Mouse (Mus musculus) adrenal gland (tissue): ENCODE results near the gene Fry.
"Not testable (repeated sequence)": the region's sequence is repeated elsewhere in the genome, so short reads cannot be mapped to it uniquely, and the experiment has no call there.

Experiments used
- intact Hi-C: fragments of 180-260 bp; cut with DNase I; formaldehyde crosslinking; loops from one replicate; pipeline ENCODE4 v1.15.1; 2025

Fry gene

DNA sequence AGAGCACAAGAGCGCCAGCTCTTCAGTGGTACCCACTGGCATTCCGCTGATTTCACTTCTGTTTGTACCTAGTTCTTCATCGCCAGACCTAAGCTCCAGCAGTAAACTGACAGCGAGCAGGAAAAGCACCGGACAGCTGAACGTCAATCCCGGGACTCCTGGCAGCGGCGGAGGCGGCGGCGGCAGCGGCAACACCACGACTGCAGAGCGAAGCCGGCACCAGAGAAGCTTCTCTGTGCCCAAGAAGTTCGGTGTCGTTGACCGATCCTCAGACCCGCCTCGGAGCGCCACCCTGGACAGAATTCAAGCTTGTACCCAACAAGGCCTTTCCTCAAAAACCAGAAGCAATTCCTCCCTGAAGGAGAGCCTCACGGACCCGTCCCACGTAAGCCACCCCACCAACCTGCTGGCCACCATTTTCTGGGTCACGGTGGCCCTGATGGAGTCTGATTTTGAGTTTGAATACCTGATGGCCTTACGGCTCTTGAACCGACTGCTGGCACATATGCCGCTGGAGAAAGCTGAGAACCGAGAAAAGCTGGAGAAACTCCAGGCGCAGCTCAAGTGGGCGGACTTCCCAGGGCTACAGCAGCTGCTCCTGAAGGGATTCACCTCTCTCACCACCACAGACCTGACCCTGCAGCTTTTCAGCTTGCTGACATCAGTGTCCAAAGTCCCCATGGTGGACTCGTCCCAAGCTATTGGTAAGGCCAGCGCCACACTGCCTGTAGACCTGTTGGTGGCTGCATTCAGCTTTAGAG is 318.4 kb downstream of the Fry start:
- intact Hi-C loops: no loop called here

DNA sequence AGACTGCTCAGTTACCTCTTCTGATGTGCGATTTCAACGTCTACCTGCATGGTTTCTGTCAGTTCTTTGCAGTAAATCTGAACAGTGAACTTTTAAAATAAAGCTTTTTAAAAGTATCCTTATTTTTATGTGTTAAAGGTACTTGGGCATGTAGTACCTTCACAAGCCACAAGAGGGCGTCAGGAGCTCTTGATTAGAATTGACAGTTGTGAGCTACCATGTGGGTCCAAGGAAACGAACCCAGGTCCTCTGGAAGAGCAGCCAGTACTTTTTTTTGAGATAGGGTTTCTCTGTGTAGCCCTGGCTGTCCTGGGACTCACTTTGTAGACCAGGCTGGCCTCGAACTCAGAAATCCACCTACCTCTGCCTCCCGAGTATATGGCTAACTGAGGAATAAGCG is 323.2 kb downstream of the Fry start:
- intact Hi-C loops: loop anchor here (2.0 kb wide), 1 partner anchor 43 kb away; no protein-coding TSS in a partner anchor

DNA sequence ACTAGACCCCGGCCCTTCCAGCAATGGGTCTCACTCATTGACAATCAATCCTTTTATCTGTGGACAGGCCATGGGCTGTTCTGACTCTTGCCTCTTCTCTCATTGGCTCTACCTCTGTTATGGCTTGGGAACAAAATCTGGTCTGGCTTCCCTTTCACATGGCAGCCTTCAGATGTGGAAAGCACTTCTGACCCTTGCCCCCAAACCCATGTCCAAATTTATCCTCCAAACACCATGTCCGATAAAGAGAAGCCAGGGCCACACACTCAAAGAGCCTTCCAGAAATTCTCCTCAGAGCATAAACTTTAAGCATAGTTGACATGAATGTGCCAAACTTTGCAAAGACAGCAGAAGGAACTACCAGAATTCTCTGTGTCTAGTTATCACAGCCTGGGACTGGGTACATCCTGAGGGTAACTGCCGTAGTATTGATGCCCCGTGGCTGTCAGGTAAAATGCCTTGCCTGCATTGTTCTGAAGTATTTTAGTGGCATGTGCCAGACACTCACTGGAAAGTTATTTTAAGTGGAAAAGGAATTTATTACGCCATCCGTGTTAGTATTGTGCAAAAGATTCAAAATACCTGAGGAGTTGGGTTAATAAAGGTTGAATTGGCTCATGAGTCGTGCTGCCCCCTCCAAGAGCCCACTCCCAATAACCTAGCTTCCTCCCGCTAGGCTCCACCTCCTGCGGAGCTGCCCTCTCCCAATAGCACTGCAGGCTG is 333.0 kb downstream of the Fry start:
- intact Hi-C loops: no loop called here

DNA sequence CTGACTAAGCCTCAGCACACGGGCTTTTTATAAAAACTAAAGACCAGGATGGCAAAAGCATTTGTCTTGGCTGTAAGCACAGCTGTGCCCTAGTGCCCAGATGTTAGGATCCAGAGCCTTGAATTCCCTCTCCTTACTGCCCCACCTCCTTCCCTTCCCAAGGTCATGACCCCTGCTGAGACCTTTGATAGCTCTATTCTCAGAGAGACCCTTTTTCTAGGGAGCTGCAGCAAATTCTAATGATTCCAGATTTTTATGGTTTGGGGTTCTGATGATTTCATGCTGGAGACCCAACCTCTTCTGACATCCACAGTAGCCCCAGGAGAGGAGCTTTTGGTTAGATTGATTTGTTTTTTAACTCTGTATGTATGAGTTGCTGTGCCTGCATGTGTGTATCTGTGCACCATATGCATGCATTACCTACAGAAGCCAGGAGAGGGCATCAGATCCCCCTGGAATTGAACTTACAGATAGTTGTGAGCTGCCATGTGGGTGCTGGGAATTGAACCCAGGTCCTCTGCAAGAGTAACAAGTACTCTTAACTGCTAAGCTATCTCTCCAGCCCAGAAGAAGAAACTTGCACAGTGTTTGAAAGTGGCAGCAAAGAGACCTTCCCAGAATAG is 333.7 kb downstream of the Fry start:
- intact Hi-C loops: no loop called here

DNA sequence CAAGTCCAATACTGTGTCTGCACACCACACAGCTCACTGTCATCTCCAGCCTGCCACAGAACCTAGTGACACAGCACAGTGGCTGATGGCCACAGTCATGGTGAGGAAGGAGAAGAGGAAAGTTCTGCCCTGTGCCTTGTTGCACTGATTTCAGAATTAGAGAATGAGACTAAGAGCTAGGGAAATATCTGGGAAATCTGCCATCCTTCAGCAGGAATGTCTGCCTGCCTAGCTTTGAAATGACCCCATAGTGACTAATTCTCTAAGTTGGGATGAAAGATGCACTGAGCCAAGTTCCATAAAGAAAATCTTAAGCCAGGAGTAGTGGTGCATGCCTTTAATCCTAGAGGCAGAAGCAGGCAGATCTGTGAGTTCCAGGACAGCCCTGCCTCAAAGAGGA is 334.2 kb downstream of the Fry start:
- intact Hi-C loops: no loop called here

DNA sequence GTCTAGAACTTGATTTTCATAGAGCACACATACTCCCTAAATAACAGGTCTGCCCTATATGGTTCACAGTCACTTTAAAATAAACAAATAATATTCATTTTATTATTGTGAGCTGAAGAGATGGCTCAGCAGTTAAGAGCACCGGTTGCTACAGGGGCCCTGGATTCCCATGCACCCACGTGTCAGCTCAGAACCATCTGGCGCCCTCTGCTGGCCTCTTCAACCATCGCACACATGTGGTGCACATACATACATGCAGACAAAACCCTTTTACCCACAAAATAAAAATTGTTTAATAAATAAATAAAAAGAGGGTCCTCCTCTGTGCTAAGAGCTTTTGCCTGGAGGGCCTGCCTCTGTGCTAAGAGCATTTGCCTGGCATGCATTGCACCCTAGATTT is 335.0 kb downstream of the Fry start:
- intact Hi-C loops: no loop called here

DNA sequence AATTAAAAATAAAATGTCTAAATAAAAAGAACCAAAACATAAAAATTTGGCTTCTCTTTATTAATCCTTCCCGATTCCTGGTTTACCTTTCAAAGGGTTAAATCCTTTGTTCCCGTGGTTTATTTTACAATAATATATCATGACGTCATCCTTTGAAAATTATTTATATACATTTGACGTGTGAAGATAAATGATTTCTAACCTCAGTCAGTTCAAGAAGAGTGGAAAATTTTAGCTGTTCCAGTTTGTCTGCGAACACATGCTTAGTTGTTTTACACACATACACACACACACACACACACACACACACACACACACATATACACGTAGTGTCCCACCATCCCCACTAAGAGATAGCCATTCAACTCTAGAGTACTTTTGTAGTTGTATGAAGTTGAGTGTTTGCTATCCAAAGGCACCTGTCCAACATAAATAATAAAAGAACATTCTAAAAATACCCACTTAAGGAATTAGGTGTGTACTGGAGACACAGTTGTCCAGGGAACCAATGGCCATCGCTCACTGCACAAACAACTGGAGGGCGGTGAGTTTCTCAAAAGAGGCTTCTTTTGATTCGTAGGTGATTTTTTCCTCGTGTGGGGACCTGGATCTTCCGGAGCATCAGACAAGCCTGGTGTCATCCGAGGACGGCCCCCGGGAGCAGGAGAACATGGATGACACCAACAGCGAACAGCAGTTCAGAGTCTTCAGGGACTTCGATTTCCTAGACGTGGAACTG is 338.9 kb downstream of the Fry start:
- intact Hi-C loops: no loop called here

DNA sequence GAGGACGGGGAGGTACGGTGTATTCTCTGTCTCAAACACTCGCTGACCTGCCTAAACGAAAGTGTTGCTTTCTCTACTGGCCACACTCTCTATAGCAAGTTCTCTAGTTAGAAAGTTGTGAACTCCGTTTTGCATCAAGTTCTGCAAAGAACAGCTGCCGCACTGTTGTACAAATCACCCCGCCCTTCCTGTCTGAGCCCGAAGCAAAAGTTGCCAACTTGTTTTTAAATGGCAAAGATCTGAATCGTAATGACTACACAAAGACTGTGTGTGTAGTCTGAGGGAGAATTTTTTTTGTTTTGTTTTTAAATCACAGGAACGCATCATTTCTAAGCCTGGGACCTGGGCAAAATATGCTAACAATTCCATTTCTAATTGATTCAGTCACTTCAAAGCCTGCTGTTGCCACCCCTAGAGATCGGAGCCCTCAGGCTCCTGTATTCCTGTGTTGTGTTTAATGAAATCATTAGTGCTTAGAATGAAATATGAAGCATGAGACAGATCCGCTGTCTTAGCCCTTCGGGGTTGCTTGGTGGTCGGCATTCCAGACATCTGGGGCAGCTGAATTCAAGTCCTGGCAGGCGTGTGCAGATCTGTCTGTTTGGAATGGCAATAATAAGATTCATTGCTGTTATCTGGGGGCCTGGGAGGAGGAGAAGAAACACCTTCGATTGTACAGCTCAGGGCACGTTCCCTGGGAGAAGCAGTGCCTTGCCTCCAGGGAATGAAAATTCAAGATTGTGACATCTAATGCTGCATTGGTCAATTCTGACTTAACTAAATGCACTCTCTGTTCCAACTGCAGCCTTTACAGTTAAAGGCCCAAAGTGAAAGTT is 339.7 kb downstream of the Fry start:
- intact Hi-C loops: no loop called here

DNA sequence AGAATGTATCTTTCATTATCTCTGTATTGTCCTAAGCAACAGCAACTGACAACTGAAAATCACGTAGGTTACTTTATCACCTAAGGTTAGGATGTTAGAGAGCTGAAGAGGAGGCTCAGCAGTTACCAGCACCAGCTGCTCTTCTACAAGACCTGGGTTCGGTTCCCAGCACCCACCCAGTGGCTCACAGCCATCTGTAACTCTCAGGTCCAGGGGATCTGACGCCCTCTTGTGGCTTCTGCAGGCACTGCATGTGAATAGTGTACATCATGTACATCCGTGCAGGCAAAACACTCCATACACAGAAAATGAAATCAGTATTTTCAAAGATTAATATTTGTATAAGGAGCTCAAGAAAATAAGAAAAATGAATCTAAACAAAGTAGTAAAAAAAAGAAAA is 341.4 kb downstream of the Fry start:
- intact Hi-C loops: no loop called here

DNA sequence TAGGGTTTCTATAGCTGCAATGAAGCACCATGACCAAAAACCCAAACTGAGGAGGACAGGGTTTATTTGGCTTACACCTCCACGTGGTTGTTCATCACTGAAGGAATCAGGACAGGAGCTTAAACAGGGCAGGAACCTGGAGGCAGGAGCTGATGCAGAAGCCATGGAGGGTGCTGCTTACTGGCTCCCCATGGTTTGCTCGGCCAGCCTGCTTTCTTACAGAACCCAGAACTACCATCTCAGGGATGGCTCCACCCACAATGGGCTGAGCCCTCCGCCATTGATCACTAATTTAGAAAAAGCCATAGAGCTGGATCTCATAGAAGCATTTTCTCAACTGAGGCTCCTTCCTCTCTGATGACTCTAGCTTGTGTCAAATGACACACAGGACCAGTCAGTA is 346.3 kb downstream of the Fry start:
- intact Hi-C loops: no loop called here

DNA sequence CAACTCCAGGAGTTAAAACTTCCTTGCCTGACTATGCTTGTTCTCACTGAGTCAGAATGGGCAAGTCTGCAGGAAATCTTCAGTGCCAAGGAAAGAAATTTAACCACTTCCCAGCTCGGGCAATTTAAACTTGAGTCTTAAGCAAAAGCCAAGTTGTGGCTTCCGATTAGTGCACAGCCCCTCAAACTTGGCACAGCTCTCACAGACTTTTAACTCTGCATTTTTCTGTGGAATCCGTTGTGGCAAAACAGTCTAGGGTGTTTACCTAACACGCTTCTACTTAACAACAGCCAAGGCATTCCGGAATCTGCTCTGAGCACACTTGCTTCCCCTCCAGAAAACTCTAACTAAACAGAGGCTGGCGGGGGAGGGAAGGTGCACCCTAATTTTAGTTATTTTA is 346.8 kb downstream of the Fry start:
- intact Hi-C loops: no loop called here

DNA sequence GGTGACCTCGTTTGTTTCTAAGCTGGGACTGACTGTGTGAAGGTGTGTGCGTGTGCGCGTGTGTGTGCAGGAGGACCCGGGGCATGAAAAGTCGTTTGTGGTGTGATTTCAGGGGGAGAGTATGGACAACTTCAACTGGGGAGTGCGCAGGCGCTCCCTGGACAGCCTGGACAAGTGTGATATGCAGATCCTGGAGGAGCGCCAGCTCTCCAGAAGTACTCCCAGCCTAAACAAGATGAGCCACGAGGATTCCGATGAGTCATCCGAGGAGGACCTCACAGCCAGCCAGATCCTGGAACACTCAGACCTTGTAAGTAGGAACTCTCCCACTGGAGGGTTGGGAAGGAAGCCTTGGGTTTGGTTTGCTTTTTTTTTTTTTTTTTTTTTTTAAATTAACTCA is 347.7 kb downstream of the Fry start:
- intact Hi-C loops: no loop called here

DNA sequence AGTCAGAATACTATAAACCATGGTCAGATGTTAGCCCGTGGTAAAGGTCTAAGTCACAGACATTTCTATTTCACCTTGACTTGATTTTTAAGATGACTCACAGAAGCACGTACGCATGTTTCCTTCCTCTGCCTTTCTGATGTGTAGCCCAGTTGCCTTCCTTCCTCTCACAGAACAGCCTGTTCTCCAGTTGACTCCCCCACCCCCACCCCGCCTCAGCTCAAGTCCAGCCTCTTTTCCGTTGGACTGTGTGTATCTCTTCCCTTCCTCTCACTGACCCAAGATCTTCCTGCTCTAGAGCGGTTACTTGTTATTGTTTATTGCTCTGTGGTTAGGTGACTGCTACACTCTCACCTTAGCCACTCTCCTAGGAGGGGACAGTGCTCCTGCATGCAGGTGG is 350.0 kb downstream of the Fry start:
- intact Hi-C loops: no loop called here

DNA sequence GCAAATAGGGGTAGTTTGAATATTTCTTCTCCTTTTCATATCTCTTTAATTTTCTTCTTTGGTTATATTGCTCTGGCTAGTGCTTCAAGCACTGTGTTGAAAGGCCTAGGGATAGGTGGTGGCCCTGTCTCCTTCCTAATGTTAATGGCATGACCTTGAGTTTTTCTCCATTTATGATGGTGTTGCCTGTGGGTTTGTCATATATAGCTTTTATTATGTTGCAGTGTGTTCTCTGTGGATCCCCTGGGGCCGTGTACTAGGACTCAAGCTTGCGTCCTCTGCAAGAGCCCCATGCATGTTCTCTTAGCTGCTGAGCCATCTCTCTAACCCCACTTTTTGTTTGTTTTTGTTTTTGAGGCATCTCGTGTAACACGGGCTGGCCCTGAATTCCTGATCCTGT is 358.9 kb downstream of the Fry start:
- intact Hi-C loops: no loop called here

DNA sequence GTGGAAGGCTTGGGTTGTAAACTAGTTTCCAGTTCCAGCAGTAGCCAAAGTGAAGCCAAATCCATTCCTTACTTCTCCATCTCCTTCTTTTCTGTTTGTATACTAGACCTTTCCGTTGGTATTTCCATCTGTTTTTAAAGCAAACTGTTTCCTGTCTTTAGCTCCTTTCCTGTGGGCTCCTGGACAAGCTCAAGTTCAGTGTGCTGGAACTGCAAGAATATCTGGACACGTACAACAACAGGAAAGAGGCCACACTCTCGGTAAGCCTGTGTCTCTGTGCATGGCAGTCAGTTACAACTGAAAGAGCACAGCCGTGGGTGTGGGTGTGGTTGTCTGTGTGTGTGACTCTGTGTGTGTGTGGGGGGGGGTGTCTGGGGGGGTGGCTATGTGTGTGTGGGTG is 360.2 kb downstream of the Fry start:
- intact Hi-C loops: no loop called here

DNA sequence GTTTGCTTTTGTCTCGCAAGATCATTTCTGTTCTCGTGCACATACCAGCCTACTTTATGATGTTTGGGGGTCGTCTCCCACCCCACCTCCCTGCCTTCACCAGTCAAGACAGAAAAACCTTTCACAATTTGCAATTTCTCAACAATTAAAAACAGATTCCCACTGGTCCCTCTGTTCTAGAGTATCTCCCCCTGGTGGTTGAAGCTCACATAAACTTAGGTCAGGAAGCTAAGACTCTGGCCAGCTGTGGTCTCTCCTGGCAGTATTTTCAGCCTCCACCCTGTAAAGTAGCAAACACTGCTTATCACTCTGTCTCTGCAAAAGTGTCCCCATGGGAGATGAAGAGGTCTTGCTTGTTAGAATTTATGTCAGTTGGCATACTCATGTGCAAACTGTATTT is 366.8 kb downstream of the Fry start:
- intact Hi-C loops: loop anchor here (2.0 kb wide), 1 partner anchor 44 kb away; no protein-coding TSS in a partner anchor

DNA sequence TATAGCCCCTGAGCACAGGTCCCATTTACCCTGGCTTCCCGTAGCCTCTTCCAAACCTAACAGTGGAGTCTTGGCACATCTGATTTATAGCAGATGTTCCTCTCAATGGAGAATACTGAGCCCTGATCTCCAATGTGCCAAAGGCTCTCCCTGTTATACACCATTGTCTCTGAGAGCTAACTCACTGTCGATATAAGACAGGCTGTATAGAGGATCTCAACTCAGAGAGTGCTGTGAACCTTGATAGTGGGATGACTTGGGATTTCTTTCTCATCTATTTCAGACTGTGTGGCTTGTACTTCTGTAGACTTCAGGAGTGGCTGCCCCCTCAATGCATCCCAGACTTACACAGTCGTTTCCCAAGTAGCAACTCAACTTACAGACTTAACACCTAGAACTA is 371.8 kb downstream of the Fry start:
- intact Hi-C loops: no loop called here

DNA sequence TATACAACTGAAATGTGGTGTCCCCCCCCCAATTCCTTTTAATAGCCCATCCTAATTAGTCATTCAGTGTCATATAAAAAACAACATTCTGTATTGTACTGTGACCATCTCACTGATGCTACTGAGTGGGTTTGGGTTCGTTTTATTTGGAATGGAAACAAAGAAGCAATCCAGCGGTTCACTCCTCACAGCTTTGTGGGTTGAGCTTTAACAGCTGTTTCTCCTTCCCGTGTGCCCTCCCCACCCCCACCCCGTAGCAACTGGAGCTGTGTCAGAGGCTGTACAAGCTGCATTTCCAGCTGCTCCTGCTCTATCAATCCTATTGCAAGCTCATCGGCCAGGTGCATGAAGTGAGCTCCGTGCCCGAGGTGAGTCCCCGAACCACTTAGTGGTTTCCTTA is 372.4 kb downstream of the Fry start:
- intact Hi-C loops: no loop called here

DNA sequence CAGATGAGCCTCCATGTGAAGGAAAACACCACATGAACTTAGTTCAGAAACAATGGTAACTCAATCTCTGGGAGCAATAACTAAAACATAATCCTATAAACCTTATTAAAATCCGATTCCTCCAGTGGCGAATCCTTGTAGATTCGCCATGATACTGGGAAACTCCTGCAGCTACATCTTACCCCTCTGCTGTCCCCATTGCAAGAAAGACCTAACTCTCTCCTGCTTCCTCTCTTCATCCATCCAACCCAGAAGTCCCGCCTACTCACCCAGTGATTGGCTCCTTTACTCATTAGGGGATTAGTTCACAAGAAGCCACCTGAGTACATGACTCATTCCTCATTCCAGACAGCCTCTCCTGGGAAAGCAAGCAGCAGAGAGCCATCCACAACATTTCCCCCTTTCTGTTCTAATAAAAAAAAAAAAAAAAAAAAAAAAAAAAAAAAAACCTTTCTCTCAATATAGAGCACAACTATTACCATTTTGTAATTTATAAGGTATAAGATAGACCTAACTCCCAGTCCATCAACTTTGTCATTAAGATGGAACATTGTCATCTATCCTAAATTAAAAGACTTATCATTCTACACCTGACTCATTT is 373.2 kb downstream of the Fry start:
- intact Hi-C loops: not testable (repeated sequence)

DNA sequence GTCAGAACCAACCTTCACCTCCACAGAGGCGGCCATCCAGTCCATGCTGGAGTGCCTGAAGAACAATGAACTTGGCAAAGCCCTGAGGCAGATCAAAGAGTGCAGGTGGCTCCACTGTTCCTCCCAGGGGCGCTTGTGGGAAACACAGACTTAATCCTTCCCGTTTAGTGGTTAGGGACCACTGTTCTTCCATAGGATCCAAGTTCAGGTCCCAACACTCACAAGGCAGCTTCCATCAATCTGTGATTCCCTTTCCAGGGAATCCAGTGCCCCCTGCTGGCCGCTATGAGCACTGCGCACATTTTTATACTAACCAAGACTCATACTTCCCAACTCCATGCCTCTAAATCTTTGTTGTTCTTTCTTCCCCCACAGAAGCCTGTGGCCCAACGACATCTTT is 377.3 kb downstream of the Fry start:
- intact Hi-C loops: no loop called here
